Mouse (Mus musculus) skeletal muscle tissue, postnatal 0 days (tissue): Measurements from ENCODE around the gene Pdzph1. TPM values are rescaled to one million over a fixed set of nuclear protein-coding genes. Genes with fewer than 3 reads are reported as not detected.

Experiments
- polyA plus RNA-seq: library from polyadenylated mRNA; unstranded; fragments of >200 nt; fragmentation: Nextera tagmentation; extraction: Ambion mirVana; gene quantifications from 2 replicates; pipeline ENCODE4 v1.2.1, GENCODE M21; 2015

Pdzph1 gene
- polyA plus RNA-seq, result not detected in 2 replicates

GRCm38 (mm10) chr17:58991275-58991674 is at the start of gene Pdzph1:
Gene Pdzph1 (minus strand): TSS chr17:58991375.

GRCm38 (mm10) chr17:59013091-59013459 is 21.9 kb upstream of the Pdzph1 start, which contains the start of gene Nudt12:
Gene Nudt12 (minus strand): TSS chr17:59013372.

Other genes with a start within 250 kb of the Pdzph1 start
- gene Nudt12, start 22.0 kb upstream of the Pdzph1 start, polyA plus RNA-seq, result 2.7 and 2.8 TPM in 2 replicates